Mouse (Mus musculus): ENCODE measurements around the gene Arhgap15. TPM values are rescaled to one million over a fixed set of nuclear protein-coding genes. Genes with fewer than 3 reads are reported as not detected.

Arhgap15 gene
- polyA plus RNA-seq, 1 experiment, result not detected

DNA sequence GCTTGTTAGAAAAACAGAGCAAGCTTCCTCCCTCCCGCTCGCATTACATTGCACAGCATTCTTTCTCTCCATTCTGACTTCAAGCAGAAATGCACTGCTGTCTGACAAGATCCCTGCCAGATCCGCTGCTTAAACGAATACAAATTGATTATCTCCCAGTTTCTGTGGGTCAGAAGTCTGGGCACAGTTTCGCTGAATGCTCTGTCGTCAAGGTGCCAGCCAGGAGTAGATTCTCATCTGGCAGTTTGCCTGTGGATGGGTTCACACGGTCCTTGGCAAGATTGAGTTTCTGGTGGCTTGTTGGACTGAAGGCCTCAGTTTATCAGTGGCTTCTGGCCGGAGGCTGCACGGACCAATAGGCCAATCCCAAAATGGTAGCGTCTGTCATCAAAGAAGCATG lies 435.9 kb downstream of the Arhgap15 start:
- no peak for TF ChIP-seq POLR2A (IDR thresholded peaks at IDR 0.05; ENCODE audit: insufficient read depth, low read depth, low read length)
- TF ChIP-seq CTCF (IDR thresholded peaks at IDR 0.05; ENCODE audit: insufficient read depth, low read depth, low read length), result no peak
- Histone ChIP-seq H3K4me3 (ENCODE audit: insufficient read depth, low read depth, low read length) (no peak overlapping the region), H3K4me1 (ENCODE audit: control insufficient read depth, insufficient read depth, low read length) (no peaks in the 10 kb centered on the region), H3K27ac (ENCODE audit: insufficient read depth, low read depth, low read length) (no peak overlapping the region)
- 85% methylated on average over 10 of the region's 10 CpGs for WGBS

DNA sequence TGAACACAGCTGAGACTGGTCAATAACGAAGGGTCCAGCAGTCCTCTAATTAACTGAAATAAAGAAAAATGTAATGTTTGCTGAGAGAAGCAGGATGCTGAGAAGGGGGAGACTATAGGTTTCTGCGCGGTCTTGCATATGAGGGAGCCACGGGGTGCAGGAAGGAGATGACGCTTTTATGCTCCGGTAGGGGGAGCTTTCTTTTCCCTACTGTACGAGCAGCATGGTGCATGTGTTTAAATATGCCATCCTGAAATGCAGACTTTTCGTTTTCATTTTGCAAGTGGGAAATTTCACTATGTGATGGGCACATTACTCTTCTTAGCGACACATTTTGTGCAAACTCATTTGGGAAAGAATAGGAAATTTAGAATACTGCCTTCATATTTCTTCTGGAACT lies 442.1 kb downstream of the Arhgap15 start:
- H3K27ac ChIP-seq (ENCODE audit: insufficient read depth, low read depth, low read length), result no peak overlapping the region
- 80% methylated on average over 9 of the region's 9 CpGs for WGBS
- no peak overlapping the region for H3K4me3 ChIP-seq (ENCODE audit: insufficient read depth, low read depth, low read length)

DNA sequence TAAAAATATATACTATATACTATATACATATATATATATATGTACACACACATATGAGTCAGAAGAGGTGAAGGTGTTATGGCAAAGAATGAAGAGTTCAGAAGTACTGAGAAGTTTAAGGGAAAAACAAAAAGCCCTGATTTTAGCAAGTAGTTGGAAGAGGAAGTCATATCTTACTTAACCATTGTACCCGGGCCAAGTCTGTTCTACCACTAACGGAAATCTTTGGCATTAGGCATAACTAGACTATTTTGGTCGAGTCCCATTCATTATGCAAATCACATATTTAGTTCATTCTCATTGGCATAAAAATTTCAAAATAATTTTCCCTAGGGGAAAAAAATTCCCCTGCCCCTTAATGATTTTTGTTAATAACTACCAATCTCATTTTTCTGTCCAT lies 443.4 kb downstream of the Arhgap15 start:
- 74% methylated on average over 3 of the region's 3 CpGs for WGBS
- no peak for TF ChIP-seq CTCF (IDR thresholded peaks at IDR 0.05; ENCODE audit: insufficient read depth, low read depth, low read length)
- no peak for TF ChIP-seq POLR2A (IDR thresholded peaks at IDR 0.05; ENCODE audit: insufficient read depth, low read depth, low read length)
- Histone ChIP-seq H3K4me1 (ENCODE audit: control insufficient read depth, insufficient read depth, low read length) (no peaks in the 10 kb centered on the region), H3K27ac (ENCODE audit: insufficient read depth, low read depth, low read length) (no peak overlapping the region), H3K4me3 (ENCODE audit: insufficient read depth, low read depth, low read length) (no peak overlapping the region)

More for the DNA sequence above, 442.1 kb downstream of the Arhgap15 start:
- TF ChIP-seq CTCF (IDR thresholded peaks at IDR 0.05; ENCODE audit: insufficient read depth, low read depth, low read length) (no peak), POLR2A (IDR thresholded peaks at IDR 0.05; ENCODE audit: insufficient read depth, low read depth, low read length) (no peak)
- H3K4me1 ChIP-seq (ENCODE audit: control insufficient read depth, insufficient read depth, low read length), result no peaks in the 10 kb centered on the region

DNA sequence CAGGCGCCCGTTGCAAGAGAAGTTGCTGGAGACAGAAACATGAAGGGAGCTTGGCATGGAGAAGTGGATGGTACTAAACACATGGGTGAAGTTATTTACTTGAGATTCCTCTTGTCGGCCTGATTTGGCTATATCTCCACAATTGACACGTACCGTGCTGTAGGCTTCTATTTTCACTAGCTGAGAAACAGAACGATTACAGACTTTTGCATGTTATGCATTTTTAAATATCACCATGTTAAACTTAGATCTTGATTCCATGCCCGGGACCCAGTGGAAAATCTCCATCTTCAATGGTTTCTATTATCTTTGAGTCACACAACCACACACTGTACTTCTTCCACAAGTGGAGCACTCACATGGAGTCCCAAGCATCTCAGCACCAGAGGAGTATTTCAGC lies 466.9 kb downstream of the Arhgap15 start:
- Histone ChIP-seq H3K4me1 (ENCODE audit: control insufficient read depth, insufficient read depth, low read length) (no peaks in the 10 kb centered on the region), H3K27ac (ENCODE audit: insufficient read depth, low read depth, low read length) (no peak overlapping the region), H3K4me3 (ENCODE audit: insufficient read depth, low read depth, low read length) (no peak overlapping the region)
- 91% methylated on average over 7 of the region's 7 CpGs for WGBS
- TF ChIP-seq CTCF (IDR thresholded peaks at IDR 0.05; ENCODE audit: insufficient read depth, low read depth, low read length) (no peak), POLR2A (IDR thresholded peaks at IDR 0.05; ENCODE audit: insufficient read depth, low read depth, low read length) (no peak)

DNA sequence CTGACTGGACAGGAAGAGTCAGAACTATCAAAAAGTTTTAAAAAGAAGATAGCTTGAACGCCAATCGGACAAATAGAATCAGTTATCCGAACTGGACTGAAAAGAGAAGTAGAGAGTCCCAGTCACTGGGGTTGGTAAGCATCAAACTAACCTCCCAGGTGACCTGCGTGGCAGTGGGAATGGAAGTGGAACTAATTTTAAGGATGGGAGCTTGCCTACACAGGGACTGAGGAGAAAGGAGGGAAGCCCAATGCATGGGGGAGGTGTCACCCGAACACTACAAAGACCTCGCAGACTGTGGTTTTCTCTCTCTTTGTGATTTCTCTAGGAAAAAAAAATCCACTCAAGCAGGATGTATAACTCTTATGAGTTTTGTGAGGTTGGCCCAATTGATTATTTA lies 469.2 kb downstream of the Arhgap15 start:
- no peak for TF ChIP-seq POLR2A (IDR thresholded peaks at IDR 0.05; ENCODE audit: insufficient read depth, low read depth, low read length)
- TF ChIP-seq CTCF (IDR thresholded peaks at IDR 0.05; ENCODE audit: insufficient read depth, low read depth, low read length), result no peak
- Histone ChIP-seq H3K27ac (ENCODE audit: insufficient read depth, low read depth, low read length) (no peak overlapping the region), H3K4me1 (ENCODE audit: control insufficient read depth, insufficient read depth, low read length) (no peaks in the 10 kb centered on the region), H3K4me3 (ENCODE audit: insufficient read depth, low read depth, low read length) (no peak overlapping the region)
- WGBS, result 85% methylated on average over 6 of the region's 6 CpGs

DNA sequence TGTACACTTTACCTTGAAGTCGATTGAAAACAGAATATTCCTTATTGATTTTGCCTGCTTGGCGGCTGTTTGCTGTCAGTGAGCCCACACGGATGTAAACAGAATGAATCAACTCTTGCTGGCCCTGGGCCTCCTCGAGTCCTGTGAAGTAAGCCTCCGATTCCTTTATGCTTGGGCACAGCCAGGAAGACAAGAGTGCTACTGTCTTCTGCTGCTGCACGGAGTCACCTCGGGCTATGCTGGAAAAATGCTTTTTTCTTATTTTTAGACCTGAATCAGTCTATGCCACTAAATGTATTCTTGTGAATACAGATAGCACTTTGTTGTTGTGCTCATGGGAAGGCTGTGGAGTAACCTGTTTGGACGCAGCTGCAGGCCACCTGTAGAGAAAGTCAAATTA lies 469.7 kb downstream of the Arhgap15 start:
- Histone ChIP-seq H3K4me3 (ENCODE audit: insufficient read depth, low read depth, low read length) (no peak overlapping the region), H3K27ac (ENCODE audit: insufficient read depth, low read depth, low read length) (no peak overlapping the region), H3K4me1 (ENCODE audit: control insufficient read depth, insufficient read depth, low read length) (no peaks in the 10 kb centered on the region)
- TF ChIP-seq POLR2A (IDR thresholded peaks at IDR 0.05; ENCODE audit: insufficient read depth, low read depth, low read length) (no peak), CTCF (IDR thresholded peaks at IDR 0.05; ENCODE audit: insufficient read depth, low read depth, low read length) (no peak)
- 57% methylated on average over 8 of the region's 8 CpGs for WGBS

DNA sequence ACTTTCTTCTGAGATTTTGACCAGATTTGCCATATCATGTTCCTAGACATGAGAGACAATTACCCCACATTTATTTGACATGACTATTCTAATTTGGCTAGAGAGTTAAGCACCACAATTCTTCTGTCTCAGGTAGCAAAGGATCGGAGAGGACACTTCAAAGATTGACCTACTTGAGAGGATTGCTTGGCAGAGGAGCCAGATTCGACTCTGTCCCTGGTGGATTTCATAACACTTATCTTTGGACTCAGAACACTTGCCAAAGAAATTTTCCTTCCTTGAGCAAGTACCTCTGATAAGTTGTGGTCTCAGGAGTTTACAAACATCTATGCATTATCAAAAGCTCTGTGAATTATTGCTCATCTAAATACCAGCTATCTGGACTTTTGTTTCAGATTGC lies 473.1 kb downstream of the Arhgap15 start:
- Histone ChIP-seq H3K27ac (ENCODE audit: insufficient read depth, low read depth, low read length) (no peak overlapping the region), H3K4me1 (ENCODE audit: control insufficient read depth, insufficient read depth, low read length) (no peaks in the 10 kb centered on the region), H3K4me3 (ENCODE audit: insufficient read depth, low read depth, low read length) (no peak overlapping the region)
- no peak for TF ChIP-seq POLR2A (IDR thresholded peaks at IDR 0.05; ENCODE audit: insufficient read depth, low read depth, low read length)
- no peak for TF ChIP-seq CTCF (IDR thresholded peaks at IDR 0.05; ENCODE audit: insufficient read depth, low read depth, low read length)
- WGBS, result 80% methylated on average over 2 of the region's 2 CpGs

DNA sequence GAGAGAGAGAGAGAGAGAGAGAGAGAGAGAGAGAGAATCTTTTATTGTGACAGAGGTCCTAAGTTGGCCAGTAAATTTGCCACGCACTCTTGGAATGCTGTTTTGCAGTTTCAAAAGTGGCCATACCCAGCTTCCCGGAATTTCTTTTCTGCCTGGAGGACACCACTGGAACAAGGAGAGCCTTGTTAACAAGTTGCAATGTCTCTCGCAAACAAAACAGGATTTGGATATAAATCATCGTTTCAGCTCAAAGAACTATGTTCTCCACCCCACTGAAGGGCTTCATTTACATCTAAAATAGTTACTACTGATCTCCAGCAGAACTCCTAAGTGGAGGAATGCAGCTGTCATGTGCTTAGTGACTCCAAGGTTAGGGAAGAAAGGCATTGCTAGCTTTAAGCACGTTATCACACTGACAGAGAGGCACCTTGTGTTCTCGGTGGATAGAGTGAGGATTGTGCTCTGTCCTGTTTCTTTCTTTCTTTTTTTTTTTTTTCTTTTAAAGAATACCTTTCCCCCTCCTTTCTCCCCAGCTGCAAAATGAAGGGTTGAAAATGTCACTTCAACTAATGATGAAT lies 473.6 kb downstream of the Arhgap15 start:
- Histone ChIP-seq H3K4me1 (ENCODE audit: control insufficient read depth, insufficient read depth, low read length) (no peaks in the 10 kb centered on the region), H3K4me3 (ENCODE audit: insufficient read depth, low read depth, low read length) (no peak overlapping the region), H3K27ac (ENCODE audit: insufficient read depth, low read depth, low read length) (no peak overlapping the region)
- no peak for TF ChIP-seq CTCF (IDR thresholded peaks at IDR 0.05; ENCODE audit: insufficient read depth, low read depth, low read length)
- TF ChIP-seq POLR2A (IDR thresholded peaks at IDR 0.05; ENCODE audit: insufficient read depth, low read depth, low read length), result no peak
- 55% methylated on average over 6 of the region's 6 CpGs for WGBS

DNA sequence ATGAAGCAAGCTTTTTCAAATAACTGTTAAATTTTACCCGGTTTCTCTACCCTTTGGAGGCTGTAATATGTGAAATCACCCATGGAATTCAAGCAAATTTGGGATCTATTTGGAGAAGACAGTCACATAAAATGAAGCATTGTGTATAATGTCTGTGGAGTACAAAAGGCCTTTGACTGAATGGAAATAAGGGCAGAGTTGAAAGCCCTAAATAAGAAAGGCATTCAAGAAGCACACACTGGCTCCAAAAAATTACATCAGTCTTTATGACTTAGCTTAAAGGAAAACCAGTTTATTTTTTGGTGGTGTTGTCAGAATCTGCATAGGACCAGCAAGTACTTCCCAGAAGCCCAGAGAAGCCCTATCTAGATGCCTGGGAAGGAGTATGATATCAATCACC lies 486.2 kb downstream of the Arhgap15 start:
- Histone ChIP-seq H3K4me3 (ENCODE audit: insufficient read depth, low read depth, low read length) (no peak overlapping the region), H3K27ac (ENCODE audit: insufficient read depth, low read depth, low read length) (no peak overlapping the region), H3K4me1 (ENCODE audit: control insufficient read depth, insufficient read depth, low read length) (no peaks in the 10 kb centered on the region)
- 77% methylated on average over 1 of the region's 1 CpGs for whole genome bisulfite sequencing
- TF ChIP-seq POLR2A (IDR thresholded peaks at IDR 0.05; ENCODE audit: insufficient read depth, low read depth, low read length) (no peak), CTCF (IDR thresholded peaks at IDR 0.05; ENCODE audit: insufficient read depth, low read depth, low read length) (no peak)
